ENCODE assay signal across 8 mouse cellular contexts in the genomic region with DNA sequence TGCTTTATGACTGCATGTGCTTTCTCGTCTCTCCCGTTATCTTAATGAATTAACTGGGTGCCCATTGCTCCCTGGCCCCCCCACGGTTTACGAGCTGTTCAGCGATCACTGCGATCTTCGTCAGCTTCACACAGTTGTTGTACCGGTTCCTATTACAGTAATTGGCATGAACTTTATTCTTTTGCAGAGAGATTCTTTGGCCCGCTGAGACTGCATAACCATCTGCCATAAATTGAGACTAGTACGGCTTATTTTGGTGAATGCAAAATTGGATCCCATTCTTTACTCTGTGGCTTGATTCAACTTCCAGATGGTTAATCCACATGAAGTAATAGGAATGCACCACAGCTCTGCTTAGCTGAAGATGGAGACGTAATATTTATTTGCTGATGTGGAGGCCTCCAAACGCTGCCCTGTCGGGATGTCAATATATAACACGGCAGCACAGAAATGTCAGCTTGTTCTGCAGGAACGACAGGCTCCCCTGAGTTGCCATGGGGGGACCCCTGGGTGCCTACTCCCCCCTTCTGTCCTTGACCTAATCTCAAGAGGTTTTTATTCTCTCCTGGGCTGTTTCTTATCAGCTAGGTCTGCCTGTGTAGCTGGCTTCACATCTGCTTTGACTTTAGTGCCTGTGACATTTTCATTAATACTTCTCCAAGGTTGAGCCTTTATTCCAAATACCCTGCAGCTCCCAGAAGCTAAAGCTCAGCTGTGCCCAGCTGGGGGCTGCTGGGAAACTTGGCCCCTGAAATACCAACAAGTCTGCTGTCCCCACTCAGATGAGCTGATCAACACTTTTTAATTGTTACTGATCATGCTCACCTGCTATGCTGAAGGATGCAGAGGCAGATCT. TPM values are rescaled to one million over a fixed set of nuclear protein-coding genes. Genes with fewer than 3 reads are reported as not detected.
A peak's percentile ranks its signal among the peaks of the same experiment; 100 is the strongest.
DNase-seq lines count a peak whose midpoint lies in the region; ATAC-seq lines count a peak whose summit lies in the region.

No protein-coding gene starts in this region.

- no peaks in the 10 kb centered on the region for H3K36me3 ChIP-seq in lung, embryonic 15.5 days
- H3K36me3 ChIP-seq in neural tube, embryonic 15.5 days, result no peaks in the 10 kb centered on the region

- H3K4me1 ChIP-seq in lung, embryonic 15.5 days, result peaks cover 57% of the 10 kb centered on the region
- H3K4me1 ChIP-seq in neural tube, embryonic 15.5 days, result peaks cover 50% of the 10 kb centered on the region

- no peak overlapping the region for H3K9ac ChIP-seq in lung, embryonic 15.5 days
- H3K9ac ChIP-seq in neural tube, embryonic 15.5 days (replicated peaks), result 0 out of 2 replicates have a peak overlapping the region, but pooled peaks have one; percentile 14

- peak overlapping the region; percentile 59; the same call in 1 of the 2 replicates for H3K27ac ChIP-seq in lung, embryonic 15.5 days
- H3K27ac ChIP-seq in neural tube, embryonic 15.5 days (replicated peaks), result peak overlapping the region; percentile 80

- H3K4me3 ChIP-seq in lung, embryonic 15.5 days, result no peak overlapping the region
- no peak overlapping the region for H3K4me3 ChIP-seq in neural tube, embryonic 15.5 days (replicated peaks)

- intact Hi-C loops in left cerebral cortex, postnatal 10 days (cut with DNase I), result no loop called here

- peak overlapping the region; percentile 36 for H3K4me2 ChIP-seq in lung, embryonic 15.5 days
- H3K4me2 ChIP-seq in neural tube, embryonic 15.5 days, result peak overlapping the region; percentile 46

- peak; percentile 14 for DNase-seq in cerebellum, adult 11 months
- DNase-seq in cerebellum, postnatal 10 days, result no peak
- no peak for DNase-seq in lung, postnatal 14 days
- peak; percentile 76 for DNase-seq in layer of hippocampus, adult 9-10 months (ENCODE audit: low spot score)
- no peak for DNase-seq in left cerebral cortex, postnatal 10 days (ENCODE audit: extremely low spot score in 1 of 2, low spot score in 2 of 2)
- DNase-seq in frontal cortex, postnatal 14 days (ENCODE audit: low spot score in 2 of 2), result no peak

- no peak for ATAC-seq in lung, embryonic 15.5 days (ENCODE audit: borderline replicate concordance, extremely low read depth, low FRiP score, low TSS enrichment)
- ATAC-seq in neural tube, embryonic 15.5 days (ENCODE audit: low FRiP score), result peak; percentile 48; the same call in 1 of the 2 replicates

- H3K27me3 ChIP-seq in lung, embryonic 15.5 days, result 0 out of 2 replicates have a peak, but pooled peaks cover 4% of the 10 kb centered on the region
- no peaks in the 10 kb centered on the region for H3K27me3 ChIP-seq in neural tube, embryonic 15.5 days (replicated peaks)

- 9% methylated on average over 15 of the region's 15 CpGs for WGBS in lung, embryonic 15.5 days
- 5% methylated on average over 15 of the region's 15 CpGs for whole genome bisulfite sequencing in neural tube, embryonic 15.5 days

- no peaks in the 10 kb centered on the region for H3K9me3 ChIP-seq in lung, embryonic 15.5 days
- H3K9me3 ChIP-seq in neural tube, embryonic 15.5 days (replicated peaks), result no peaks in the 10 kb centered on the region

RNA-seq across cellular contexts. Expression of gene Mn1, which starts 22.7 kb away (rescaled TPM):
- polyA plus RNA-seq in lung, embryonic 15.5 days (2015; fragmentation: Nextera tagmentation; extraction: Ambion mirVana), result 7.8 and 9.0 TPM in 2 replicates
- polyA plus RNA-seq in neural tube, embryonic 15.5 days (2015; fragmentation: Nextera tagmentation; extraction: Ambion mirVana), result 15.2 and 18.3 TPM in 2 replicates
- 10 to 100 TPM; 63.5 to 70.7 TPM for total RNA-seq in left cerebral cortex, postnatal 10 days (2021)

Comparison
In these comparisons a context has a peak if more than half of its experiments do, and no peak if none do; other contexts are left out.
1. DNase-seq: peak in cerebellum, adult 11 months (single experiment) and layer of hippocampus, adult 9-10 months (single experiment); none in cerebellum, postnatal 10 days (0 of 2), lung, postnatal 14 days (single experiment), left cerebral cortex, postnatal 10 days (0 of 2) and frontal cortex, postnatal 14 days (0 of 2).